Mouse (Mus musculus) left cerebral cortex, adult 9 months (tissue): ENCODE results near the gene Dclre1c.
"Not testable (repeated sequence)": the region's sequence is repeated elsewhere in the genome, so short reads cannot be mapped to it uniquely, and the experiment has no call there.

ENCODE experiments used
- DNase-seq, 2 experiments: peaks; one replicate each; pipeline ENCODE4 v3.0.0; 2022; ENCODE audit warnings: low spot score in 2 of 2

Dclre1c gene

DNA sequence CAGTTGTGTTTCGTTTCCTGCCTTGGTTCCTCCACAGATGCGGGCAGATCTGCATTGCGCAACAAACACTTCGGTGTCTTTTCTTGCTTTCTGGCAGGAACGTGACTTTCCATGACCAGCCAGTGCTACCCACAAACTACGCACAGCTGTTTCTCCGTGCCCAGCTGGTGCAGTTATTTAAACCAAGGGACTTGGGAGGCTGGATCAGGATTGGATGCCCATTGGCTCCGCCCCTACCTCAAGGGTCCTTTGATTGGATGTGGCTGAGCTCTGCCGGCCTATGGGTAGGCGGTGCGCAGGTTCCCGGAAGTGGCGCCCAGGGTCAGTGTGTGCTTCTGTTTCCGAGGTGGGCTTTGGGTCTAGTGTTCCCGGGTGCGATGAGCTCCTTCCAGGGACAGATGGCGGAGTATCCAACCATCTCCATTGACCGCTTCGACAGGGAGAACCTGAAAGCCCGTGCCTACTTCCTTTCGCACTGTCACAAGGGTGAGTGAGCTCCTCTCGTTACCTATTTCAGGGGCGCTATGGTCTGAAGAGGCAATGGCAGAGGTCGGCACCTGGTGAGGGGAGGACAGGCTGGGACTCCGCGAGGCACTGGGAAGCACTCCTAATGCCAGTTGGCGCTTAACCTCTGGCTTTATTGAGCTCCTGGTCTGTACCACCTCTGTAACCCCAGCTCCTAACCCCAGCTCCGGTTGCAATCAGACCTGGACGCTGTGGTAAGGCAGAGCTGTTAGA, at the start of gene Dclre1c:
Gene Dclre1c, plus strand, starts transcription at position 291 of the 738 bp plus-strand sequence.
- DNase-seq = peak; percentile 90 to 94

DNA sequence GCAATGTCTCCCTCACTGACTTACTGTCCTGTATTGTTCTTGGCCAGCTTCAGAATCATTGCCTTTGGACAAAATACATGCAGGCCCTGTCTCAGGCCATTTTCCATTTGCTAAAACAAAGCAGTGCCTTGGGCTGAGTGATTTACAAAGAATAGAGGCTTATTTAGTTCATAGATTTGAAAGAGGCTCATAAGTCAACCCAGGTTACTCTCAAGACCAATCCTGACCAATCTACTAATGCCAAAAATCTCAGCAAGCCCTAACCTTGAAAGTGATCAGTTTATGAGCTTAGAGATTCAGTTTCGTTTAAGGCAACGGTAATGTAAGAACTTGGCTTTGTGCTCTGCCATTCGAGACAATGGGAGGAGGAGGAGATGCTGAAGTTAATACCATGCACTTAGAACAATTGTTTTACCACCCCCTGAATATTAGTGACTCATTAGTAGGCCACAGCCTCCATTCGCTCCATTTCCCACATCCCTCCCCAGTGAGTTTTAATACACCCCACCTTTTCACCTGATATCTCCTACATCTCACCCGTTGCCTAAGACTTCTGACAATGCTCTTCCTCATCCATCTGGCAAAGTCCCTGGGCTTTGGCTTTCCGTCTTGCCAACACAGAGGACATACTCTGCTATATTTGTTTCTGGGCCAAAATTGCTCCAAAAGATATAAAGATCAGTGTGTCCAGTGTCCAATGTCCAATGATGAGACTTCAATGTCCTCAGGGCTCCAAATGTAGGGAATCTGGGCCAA, 36.6 kb upstream of the Dclre1c start:
- no peak for DNase-seq

- DNase-seq = no peak
Observed at GRCm38 (mm10) chr2:3391945-3392344, 32.0 kb upstream of the Dclre1c start.

DNA sequence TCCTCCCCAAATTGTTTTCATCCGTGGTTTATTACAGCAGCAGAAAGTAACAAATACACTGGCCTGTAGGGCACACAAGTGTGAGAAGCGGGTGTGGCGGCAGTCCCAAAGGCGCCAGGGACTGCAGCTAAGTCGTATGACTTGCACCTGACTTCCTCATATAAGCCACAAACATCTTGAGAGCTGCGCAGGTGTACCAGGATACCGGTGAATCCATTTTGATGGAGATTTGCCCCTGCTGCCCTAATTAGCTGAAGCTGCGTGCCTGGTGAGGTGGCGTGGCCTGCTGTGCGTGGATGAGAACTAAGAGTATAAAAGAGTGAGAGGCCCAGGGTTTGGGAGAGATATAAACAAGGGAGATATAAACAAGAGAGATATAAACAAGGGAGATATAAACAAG, 26.8 kb upstream of the Dclre1c start, which contains the start of gene Olah:
Gene Olah, minus strand, starts transcription at position 101 of the 400 bp plus-strand sequence.
- DNase-seq = not testable (repeated sequence)

DNA sequence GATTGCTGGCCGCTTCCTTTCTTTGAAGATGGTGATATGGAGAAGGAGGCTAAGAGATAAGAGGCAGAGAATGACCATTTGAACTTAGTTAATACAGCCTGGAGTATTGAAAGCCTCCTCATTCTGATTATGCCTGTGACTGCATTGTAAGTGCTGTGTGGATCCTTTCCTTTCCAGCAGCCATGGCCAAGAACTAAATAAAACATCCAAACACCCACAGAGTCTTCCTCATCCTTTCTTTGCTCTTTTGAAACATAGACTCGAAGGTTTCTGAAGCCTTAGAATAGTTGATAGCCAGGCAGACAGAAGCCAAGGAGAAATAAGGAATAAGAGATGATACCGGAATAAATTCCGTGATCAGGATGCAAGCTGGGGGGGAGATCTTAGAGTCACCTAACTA, 17.9 kb upstream of the Dclre1c start:
- no peak for DNase-seq

DNA sequence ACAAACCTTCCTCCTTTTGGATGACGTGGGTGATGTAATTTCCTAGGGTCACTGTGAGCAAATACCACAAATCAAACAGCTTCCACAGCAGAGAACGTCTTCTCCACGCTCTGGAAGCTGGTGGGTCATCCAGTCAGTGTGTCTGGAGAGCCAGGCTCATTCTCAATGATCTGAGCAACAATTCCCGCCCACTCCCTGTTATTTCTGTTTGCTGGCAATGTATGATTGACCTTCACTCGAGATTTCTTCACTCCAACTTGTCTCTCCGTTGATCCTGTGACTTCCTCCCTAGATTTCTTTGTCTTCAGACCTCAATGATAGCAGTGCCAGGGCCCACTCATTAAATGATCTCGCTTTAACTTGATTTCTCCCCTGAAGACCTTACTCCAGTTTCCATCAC, 16.2 kb upstream of the Dclre1c start:
- DNase-seq = no peak

- DNase-seq = peak in 1 of 2 experiments; percentile 65
Observed at GRCm38 (mm10) chr2:3414241-3414640, 9.7 kb upstream of the Dclre1c start.

DNA sequence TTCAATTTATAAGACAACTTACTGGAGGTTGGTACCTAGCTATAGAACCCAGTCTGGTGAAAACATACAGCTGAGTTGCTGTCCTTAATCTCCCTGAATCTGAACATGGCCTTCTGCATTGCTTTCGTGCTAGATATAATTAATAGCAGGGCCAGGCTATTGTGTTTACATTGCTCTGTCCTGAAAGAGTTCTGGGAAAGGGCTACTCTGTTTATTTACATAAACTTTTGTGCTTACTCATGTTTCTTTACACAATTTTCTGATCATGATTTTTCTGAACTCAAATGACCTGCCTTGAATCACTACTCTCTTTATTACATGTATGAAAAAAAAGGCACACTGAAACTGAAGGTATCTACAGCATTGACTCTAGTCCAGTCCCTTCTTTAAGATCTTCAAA, 8.3 kb upstream of the Dclre1c start:
- DNase-seq = no peak

DNA sequence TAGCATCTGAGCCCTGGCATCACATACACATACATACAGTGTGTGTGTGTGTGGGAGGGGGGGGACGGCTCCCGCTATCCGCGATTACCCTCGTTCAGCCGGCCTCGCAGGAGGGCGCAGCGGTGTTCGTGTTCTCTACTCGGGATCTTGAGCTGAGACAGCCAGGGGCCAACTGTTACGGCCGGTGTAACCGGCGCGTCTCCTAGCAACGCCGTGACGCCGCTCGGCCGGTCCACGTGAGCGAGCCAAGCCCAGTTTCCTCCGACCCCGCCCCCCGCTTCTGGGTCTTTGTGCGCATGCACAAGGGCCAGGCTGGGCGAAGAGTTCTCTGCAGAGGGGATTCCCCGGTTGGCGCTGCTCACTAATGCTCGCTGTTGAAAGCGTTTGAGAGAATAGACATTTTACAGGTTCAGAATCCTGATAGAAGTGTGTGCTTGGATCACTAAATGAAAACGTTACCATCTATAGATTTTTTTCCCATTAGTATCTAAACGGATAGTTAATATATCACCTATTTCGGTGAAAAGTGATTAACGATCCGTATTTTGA, 5.0 kb upstream of the Dclre1c start:
- DNase-seq = peak; percentile 78 to 94

- peak in 1 of 2 experiments; percentile 34 for DNase-seq
Observed at GRCm38 (mm10) chr2:3420157-3420556, 3.8 kb upstream of the Dclre1c start.

DNA sequence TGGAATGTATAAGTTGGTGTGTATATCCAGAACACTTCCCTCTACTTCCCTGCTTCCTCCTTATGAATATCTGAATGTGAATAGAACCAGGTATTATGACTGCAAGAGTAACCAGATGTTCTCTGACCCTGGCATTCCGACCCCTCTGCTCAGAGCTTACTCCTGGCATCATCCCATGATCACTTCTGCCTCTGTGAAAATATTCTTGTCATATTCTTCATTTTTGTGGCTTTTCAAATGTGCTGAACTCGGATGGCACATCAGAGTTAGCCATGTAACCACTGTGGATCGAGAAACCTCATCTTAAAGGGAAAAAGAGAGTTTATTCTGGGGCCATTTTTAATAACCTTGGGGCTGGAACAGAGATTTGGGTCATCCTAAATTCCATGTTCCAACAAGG, 1.4 kb upstream of the Dclre1c start, which contains the start of gene Meig1:
Gene Meig1, minus strand, starts transcription at position 101 of the 400 bp plus-strand sequence.
- no peak for DNase-seq

DNA sequence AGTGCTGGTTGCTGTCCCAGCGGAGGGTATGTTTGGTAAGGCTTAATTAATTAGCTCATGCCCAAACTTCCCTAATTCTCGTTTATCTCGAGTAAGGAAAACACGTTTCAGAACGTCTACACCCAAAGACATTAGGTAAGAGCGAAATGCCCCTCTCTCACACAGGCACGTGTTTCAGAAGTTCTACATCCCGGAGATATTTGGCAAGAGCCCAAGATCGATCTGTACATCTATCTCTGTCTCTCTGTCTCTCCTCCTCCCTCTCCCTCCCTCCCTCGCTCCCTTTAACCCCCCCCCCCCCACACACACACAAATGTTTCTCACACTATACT, 614 bp downstream of the Dclre1c start:
- no peak for DNase-seq

GRCm38 (mm10) chr2:3430956-3431355, 7.0 kb downstream of the Dclre1c start:
- DNase-seq = no peak

GRCm38 (mm10) chr2:3435369-3436061, 11.6 kb downstream of the Dclre1c start:
- no peak for DNase-seq

DNA sequence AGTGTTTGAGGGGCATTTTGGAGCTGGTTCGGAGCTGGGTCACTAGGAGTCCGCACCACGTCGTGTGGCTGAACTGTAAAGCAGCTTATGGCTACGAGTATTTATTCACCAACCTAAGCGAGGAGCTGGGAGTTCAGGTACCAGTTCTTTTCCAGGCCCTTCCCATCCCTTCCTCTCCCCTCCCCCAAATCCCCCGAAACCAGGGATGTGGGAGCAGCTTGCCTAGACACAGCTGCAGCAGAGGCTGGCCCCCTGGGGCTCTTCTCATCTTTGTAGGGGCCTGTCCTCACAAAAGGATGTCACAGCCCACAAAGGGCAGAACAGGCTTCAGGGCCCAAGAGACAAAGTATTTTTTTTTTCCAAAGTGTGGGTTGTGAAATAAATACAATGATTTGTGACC, 14.0 kb downstream of the Dclre1c start:
- DNase-seq = no peak

DNA sequence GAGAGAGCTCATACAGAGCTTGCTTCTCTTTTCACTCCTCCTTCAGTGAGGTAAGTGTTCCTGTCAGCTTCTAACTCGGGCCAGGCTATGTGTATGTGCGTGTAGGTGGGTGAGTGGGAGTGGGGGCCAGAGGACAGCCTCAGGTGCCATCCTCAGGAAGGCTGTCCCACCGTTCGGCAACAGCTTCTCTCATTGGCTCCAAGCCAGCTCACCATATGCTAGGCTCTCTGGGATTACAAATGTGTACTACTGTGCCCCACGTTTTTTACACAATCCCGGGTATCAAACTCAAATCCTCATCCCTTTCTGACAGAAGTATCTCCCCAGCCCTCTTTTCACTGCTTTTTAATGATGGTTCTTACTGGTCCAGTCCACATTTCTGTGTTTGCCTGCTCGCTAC, 20.3 kb downstream of the Dclre1c start:
- no peak for DNase-seq

DNA sequence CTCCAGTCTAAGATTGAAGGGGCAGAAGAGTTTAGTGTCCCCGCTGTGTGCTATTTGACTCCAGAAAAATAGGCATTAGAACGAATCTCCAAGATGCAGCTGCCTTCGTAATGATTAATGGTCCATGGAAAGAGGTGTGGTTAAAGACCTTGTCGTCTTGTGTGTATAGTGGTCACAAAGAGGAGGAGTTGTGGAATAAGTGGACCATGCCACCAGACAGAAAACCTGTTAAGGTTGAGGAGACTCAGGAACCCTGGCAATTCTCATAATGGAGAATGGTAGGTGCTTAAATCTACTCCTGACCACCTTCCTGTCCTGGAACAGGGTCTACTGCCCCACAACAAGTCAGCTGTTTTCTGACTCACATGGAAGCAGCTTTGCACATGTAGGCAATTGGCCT, 22.1 kb downstream of the Dclre1c start:
- DNase-seq = no peak

- DNase-seq = peak; percentile 42 to 73
Observed at GRCm38 (mm10) chr2:3449431-3449830, 25.5 kb downstream of the Dclre1c start.

- no peak for DNase-seq
Observed at GRCm38 (mm10) chr2:3453096-3453495, 29.2 kb downstream of the Dclre1c start.

DNA sequence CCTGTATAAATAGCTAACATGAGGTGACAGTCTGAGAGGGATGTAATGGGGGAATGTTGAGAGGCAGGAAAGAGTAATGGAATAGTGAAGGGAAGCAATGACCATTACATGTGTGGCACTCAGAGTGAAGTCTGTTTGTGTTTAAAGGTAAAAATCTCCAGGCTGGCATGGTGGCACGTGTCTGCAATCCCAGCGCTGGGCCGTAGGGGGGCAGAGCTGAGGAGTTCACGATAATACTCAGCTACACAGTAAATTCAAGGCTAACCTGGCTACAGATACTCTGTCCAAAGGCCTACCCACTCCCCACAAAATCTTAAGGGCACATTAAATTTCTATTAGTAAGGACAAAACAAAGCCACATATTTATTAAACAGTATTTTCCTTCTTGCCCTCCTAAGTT, 32.7 kb downstream of the Dclre1c start:
- no peak for DNase-seq

DNA sequence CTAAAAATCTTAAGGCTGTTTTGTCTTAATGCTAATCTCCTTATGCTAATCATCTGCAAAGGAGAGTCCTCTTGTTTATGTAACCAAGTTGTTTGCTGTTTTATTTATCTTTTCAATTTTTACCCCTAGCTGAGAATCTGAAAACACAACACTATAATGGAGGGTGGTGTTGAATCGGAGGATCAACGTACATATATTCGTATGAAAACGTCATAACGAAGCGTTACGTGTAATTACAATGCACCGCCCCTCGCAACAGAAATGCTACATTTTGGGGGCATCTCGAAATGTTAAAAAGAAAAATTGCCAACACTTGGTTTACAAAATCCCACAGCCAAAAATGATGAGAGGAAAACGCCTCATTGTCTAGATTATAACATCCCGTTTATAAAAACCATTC, 50.0 kb downstream of the Dclre1c start:
- DNase-seq = no peak

- DNase-seq = peak in 1 of 2 experiments; percentile 56
Observed at GRCm38 (mm10) chr2:3474361-3474805, 50.5 kb downstream of the Dclre1c start.
